Mouse (Mus musculus) ES-Bruce4 (cell line): Measurements from ENCODE around the gene Muc5b.

ENCODE experiments used
- CTCF ChIP-seq: IDR thresholded peaks from one replicate; pipeline ENCODE4 v1.8.1; 2011; ENCODE audit warnings: low read depth, low read length
- EP300 ChIP-seq: IDR thresholded peaks from 2 replicates; pipeline ENCODE4 v1.6.1; 2011; ENCODE audit warnings: low read depth, low read length; ENCODE audit not compliant: insufficient read depth
- POLR2A ChIP-seq: IDR thresholded peaks from one replicate; pipeline ENCODE4 v1.8.1; 2011; ENCODE audit warnings: low read length; ENCODE audit not compliant: insufficient read depth

GRCm38 (mm10) chr7:141902791-141903190, 63.9 kb downstream of the Muc5b start:
- TF ChIP-seq EP300 (no peak), CTCF (no peak), POLR2A (no peak)
